Mouse (Mus musculus): ENCODE measurements at regions not wholly inside any gene's neighbourhood (a gene's known extent, or its start where the extent isn't known, plus 50 kb on each side); places are given as distances from the start of the nearest gene placed in this dataset.

- DNase-seq: no peak
Observed at GRCm38 (mm10) chr12:118405135-118405534, 103.9 kb upstream of the Sp4 start.

GRCm38 (mm10) chr12:118404171-118404570 lies 102.9 kb upstream of the Sp4 start:
- no peak for DNase-seq

- no peak for DNase-seq
Observed at GRCm38 (mm10) chr12:118403519-118404087, 102.4 kb upstream of the Sp4 start.

- DNase-seq: no peak
Observed at GRCm38 (mm10) chr12:118401377-118401776, 100.1 kb upstream of the Sp4 start.

- no peak for DNase-seq
Observed at GRCm38 (mm10) chr12:118391654-118392053, 90.4 kb upstream of the Sp4 start.

GRCm38 (mm10) chr12:118381013-118381412 lies 79.8 kb upstream of the Sp4 start:
- no peak for DNase-seq

GRCm38 (mm10) chr12:118377898-118378297 lies 76.7 kb upstream of the Sp4 start:
- DNase-seq: no peak

- peak; percentile 65 to 79 for DNase-seq
Observed at GRCm38 (mm10) chr12:118376521-118377493, 75.6 kb upstream of the Sp4 start.

GRCm38 (mm10) chr12:118373250-118373649 lies 72.0 kb upstream of the Sp4 start:
- no peak for DNase-seq

- no peak for DNase-seq
Observed at GRCm38 (mm10) chr12:118371905-118372304, 70.7 kb upstream of the Sp4 start.

- no peak for DNase-seq
Observed at GRCm38 (mm10) chr12:118367307-118368076, 66.3 kb upstream of the Sp4 start.

- DNase-seq: no peak
Observed at GRCm38 (mm10) chr12:118352866-118353265, 51.6 kb upstream of the Sp4 start.

GRCm38 (mm10) chr12:118351421-118351820 lies 50.2 kb upstream of the Sp4 start:
- DNase-seq: no peak
